Mouse (Mus musculus) hindbrain, embryonic 13.5 days (tissue): Measurements from ENCODE around the gene Rprd1b. TPM values are rescaled to one million over a fixed set of nuclear protein-coding genes. Genes with fewer than 3 reads are reported as not detected.
A peak's percentile ranks its signal among the peaks of the same experiment; 100 is the strongest.

Experiments
- ATAC-seq: fragments of 200-750 bp; cut with Nextera tagmentation; 2 replicates; pipeline ENCODE4 v1.8.0; 2017; ENCODE audit warnings: moderate TSS enrichment; ENCODE audit not compliant: low FRiP score
- H3K27ac ChIP-seq: fragments of 300-500 bp; sonication (generic); 2 replicates; pipeline ENCODE4 v1.5.1; 2015; ENCODE audit warnings: inconsistent platforms, mild to moderate bottlenecking, moderate library complexity
- H3K27me3 ChIP-seq: fragments of 300-500 bp; sonication (generic); 2 replicates; pipeline ENCODE4 v1.6.1; 2015; ENCODE audit warnings: mild to moderate bottlenecking, inconsistent platforms
- H3K36me3 ChIP-seq: fragments of 300-500 bp; sonication (generic); 2 replicates; pipeline ENCODE4 v1.6.1; 2015; ENCODE audit warnings: mild to moderate bottlenecking, inconsistent platforms
- H3K4me1 ChIP-seq: fragments of 300-500 bp; sonication (generic); replicated peaks from 2 replicates; pipeline ENCODE4 v1.6.1; 2015; ENCODE audit warnings: inconsistent platforms
- H3K4me2 ChIP-seq: fragments of 300-500 bp; sonication (generic); 2 replicates; pipeline ENCODE4 v1.6.1; 2015; ENCODE audit warnings: inconsistent platforms, mild to moderate bottlenecking, moderate library complexity
- H3K4me3 ChIP-seq: fragments of 300-500 bp; sonication (generic); 2 replicates; pipeline ENCODE4 v1.5.1; 2015; ENCODE audit warnings: mild to moderate bottlenecking, inconsistent platforms
- H3K9ac ChIP-seq: fragments of 300-500 bp; sonication (generic); 2 replicates; pipeline ENCODE4 v1.6.1; 2015; ENCODE audit warnings: mild to moderate bottlenecking, inconsistent platforms
- H3K9me3 ChIP-seq: fragments of 300-500 bp; sonication (generic); 2 replicates; pipeline ENCODE4 v1.6.1; 2016; ENCODE audit warnings: inconsistent platforms
- WGBS: fragments of 180-500 bp; shearing (Covaris S2); methylation state at CpG from one replicate; pipeline ENCODE4 v1.1.7; 2015; 5-methylcytosine and 5-hydroxymethylcytosine counted together
- polyA plus RNA-seq: library from polyadenylated mRNA; unstranded; fragments of >200 nt; fragmentation: Nextera tagmentation; extraction: Ambion mirVana; gene quantifications from 2 replicates; pipeline ENCODE4 v1.2.1, GENCODE M21; 2015

Gene Rprd1b
- polyA plus RNA-seq, 1 experiment from 2014 or later: 39.8 TPM

DNA sequence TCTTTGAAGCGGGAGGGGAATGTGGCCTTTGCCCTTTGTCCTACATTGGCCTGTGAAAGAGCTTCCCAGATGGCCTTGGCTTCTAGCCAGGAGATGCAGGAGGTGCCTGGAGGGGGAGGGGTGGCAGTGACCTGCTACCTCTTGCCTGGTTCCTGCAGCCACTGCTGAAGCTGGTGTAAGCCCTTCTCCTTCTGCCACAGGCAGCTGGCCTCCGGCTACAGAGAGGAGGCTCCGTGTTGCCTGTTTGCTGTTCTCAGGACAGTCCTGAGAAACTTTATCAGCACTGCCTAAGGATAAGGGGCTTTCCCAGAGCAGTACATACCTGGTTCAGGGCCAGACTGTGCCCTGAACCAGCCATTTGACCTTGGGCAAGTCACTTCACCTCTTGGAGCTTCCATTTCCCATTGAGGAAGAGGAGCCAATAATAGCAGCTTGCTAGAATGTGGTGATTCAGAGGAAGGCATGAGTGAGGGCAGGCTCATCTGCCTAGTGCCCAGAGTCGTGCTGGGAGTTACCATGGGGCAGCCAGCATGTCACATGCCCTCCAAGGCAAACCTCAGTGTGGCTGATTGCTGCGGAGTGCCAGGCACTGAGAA is 102.2 kb downstream of the Rprd1b start:
- H3K27ac ChIP-seq: no peak overlapping the region
- no peaks in the 10 kb centered on the region for H3K9me3 ChIP-seq
- H3K27me3 ChIP-seq: no peaks in the 10 kb centered on the region
- no peak overlapping the region for H3K4me2 ChIP-seq
- peaks cover 18% of the 10 kb centered on the region for H3K4me1 ChIP-seq
- no peak for ATAC-seq
- no peak overlapping the region for H3K4me3 ChIP-seq
- H3K36me3 ChIP-seq: no peaks in the 10 kb centered on the region
- no peak overlapping the region for H3K9ac ChIP-seq
- WGBS: 52% methylated on average over 5 of the region's 5 CpGs

DNA sequence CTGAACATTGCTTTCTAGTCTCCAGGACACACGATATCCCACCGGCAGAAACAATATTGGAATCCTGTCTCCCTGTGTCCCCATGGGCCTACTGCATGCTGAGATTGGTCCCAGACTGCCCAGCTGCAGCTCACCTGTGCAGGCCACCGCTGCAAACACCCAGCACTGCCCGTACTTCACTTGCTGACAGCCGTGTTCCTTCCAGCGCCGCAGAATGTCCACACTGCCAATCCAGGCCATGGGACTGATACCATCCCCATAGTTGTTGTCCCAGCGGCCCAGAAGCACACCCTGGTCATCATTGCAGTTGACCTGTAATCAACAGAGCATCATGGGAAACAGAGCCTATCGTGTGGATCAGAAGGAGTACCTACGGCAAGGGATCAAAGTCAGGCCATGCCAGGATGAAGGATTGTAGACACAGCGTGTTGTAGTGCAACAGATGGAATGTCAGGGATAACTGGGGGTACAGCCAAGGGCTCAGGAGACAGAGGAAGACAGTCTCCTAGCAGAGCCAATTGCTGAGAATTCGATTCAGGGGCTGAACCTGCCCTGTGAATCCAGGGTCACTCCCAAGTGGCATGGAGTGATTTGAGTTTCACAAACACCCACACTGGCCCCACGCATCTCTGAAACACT is 103.0 kb downstream of the Rprd1b start:
- Histone ChIP-seq H3K9ac (no peak overlapping the region), H3K4me3 (no peak overlapping the region), H3K4me2 (no peak overlapping the region), H3K4me1 (peaks cover 18% of the 10 kb centered on the region), H3K9me3 (no peaks in the 10 kb centered on the region), H3K36me3 (no peaks in the 10 kb centered on the region), H3K27me3 (no peaks in the 10 kb centered on the region), H3K27ac (no peak overlapping the region)
- no peak for ATAC-seq
- WGBS: 91% methylated on average over 13 of the region's 13 CpGs

- H3K4me2 ChIP-seq: no peak overlapping the region
- 89% methylated on average over 10 of the region's 10 CpGs for WGBS
- no peaks in the 10 kb centered on the region for H3K9me3 ChIP-seq
- no peaks in the 10 kb centered on the region for H3K36me3 ChIP-seq
- ATAC-seq: no peak
- H3K4me1 ChIP-seq: peaks cover 18% of the 10 kb centered on the region
- no peak overlapping the region for H3K27ac ChIP-seq
- no peak overlapping the region for H3K4me3 ChIP-seq
- no peak overlapping the region for H3K9ac ChIP-seq
- H3K27me3 ChIP-seq: no peaks in the 10 kb centered on the region
These were observed 104.0 kb downstream of the Rprd1b start for GRCm38 (mm10) chr2:158132320-158132719.

DNA sequence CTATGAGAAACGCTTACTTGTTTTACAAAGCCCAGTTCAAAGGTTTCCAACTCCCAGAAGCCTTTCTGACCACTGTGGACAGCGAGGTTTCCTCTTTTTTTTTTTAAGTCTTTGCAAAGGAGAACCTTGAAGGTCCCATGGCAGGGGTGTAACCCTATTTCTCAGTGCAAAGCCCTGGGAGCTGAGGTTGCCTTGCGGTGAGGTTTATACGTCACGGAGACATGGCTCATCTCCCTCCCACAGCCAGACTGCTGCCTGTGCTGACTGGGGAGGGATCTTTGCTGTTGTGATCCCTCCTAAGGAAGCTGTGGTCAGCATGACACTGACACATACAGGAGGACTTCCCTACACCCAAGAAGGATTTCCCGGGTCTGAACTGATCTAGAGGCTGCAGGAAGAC is 104.8 kb downstream of the Rprd1b start:
- Histone ChIP-seq H3K27me3 (no peaks in the 10 kb centered on the region), H3K9ac (no peak overlapping the region), H3K4me1 (peaks cover 18% of the 10 kb centered on the region), H3K9me3 (no peaks in the 10 kb centered on the region), H3K36me3 (no peaks in the 10 kb centered on the region), H3K27ac (no peak overlapping the region), H3K4me2 (no peak overlapping the region), H3K4me3 (no peak overlapping the region)
- no peak for ATAC-seq
- 75% methylated on average over 6 of the region's 6 CpGs for WGBS

DNA sequence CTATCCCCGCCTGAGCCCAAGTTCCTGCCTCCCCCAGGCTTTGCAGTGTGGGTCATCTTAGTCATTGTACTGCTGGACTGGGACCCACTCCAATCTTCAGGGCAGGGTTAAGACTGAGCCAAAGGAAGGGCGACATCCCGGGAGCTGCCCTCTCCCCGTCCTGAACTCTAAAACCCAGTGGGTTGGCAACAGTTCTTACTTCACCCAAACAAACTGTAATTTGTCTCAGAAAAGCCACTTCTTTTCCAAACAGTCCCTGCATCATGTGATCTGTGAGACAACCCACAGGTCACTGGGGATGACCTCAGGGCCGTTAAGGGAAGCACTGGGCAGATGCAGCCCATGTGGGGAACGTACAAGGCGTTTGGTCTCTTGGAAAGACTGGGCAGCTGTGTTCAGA is 107.9 kb downstream of the Rprd1b start:
- Histone ChIP-seq H3K27me3 (no peaks in the 10 kb centered on the region), H3K4me3 (no peak overlapping the region), H3K9me3 (no peaks in the 10 kb centered on the region), H3K9ac (no peak overlapping the region), H3K4me2 (no peak overlapping the region), H3K27ac (no peak overlapping the region), H3K36me3 (no peaks in the 10 kb centered on the region), H3K4me1 (peaks cover 22% of the 10 kb centered on the region)
- no peak for ATAC-seq
- 55% methylated on average over 7 of the region's 7 CpGs for WGBS

GRCm38 (mm10) chr2:158137771-158138170 is 109.5 kb downstream of the Rprd1b start:
- Histone ChIP-seq H3K4me3 (no peak overlapping the region), H3K27me3 (no peaks in the 10 kb centered on the region), H3K9ac (no peak overlapping the region), H3K36me3 (no peaks in the 10 kb centered on the region), H3K27ac (no peak overlapping the region), H3K4me1 (peaks cover 24% of the 10 kb centered on the region), H3K9me3 (no peaks in the 10 kb centered on the region), H3K4me2 (no peak overlapping the region)
- ATAC-seq: no peak
- WGBS: 93% methylated on average over 12 of the region's 12 CpGs

GRCm38 (mm10) chr2:158138778-158139177 is 110.5 kb downstream of the Rprd1b start:
- WGBS: 90% methylated on average over 9 of the region's 9 CpGs
- Histone ChIP-seq H3K27ac (no peak overlapping the region; the same call in 1 of the 2 replicates), H3K27me3 (no peaks in the 10 kb centered on the region), H3K4me2 (no peak overlapping the region), H3K36me3 (no peaks in the 10 kb centered on the region), H3K9me3 (no peaks in the 10 kb centered on the region), H3K4me1 (peaks cover 30% of the 10 kb centered on the region), H3K4me3 (no peak overlapping the region), H3K9ac (no peak overlapping the region)
- ATAC-seq: no peak

- Histone ChIP-seq H3K9ac (peak overlapping the region; percentile 21; the same call in 1 of the 2 replicates), H3K4me1 (peaks cover 34% of the 10 kb centered on the region), H3K4me2 (no peak overlapping the region), H3K36me3 (no peaks in the 10 kb centered on the region), H3K27ac (peak overlapping the region; percentile 35; the same call in 1 of the 2 replicates), H3K27me3 (0 out of 2 replicates have a peak, but pooled peaks cover 2% of the 10 kb centered on the region), H3K4me3 (no peak overlapping the region), H3K9me3 (no peaks in the 10 kb centered on the region)
- ATAC-seq: peak; percentile 46; the same call in 1 of the 2 replicates
- 31% methylated on average over 7 of the region's 7 CpGs for WGBS
These were observed 111.3 kb downstream of the Rprd1b start for GRCm38 (mm10) chr2:158139628-158140027.

DNA sequence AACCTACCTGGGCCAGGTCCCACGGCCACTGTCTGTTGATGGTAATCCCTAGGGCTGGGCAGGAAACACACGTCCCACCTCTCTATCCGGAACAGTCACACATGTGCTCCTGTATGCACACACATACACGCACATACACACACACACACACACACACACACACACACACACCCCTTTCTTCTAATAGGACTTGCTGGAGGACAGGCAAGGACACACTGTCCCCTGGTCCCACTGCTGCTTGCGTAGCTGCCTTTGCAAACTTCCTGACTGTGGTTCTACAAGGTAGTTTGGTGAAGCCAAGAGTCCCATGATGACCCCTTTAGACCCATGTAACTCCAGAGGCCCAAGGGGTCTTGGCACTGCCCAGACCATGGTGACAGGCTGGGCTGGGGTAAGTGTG is 112.4 kb downstream of the Rprd1b start:
- 85% methylated on average over 5 of the region's 5 CpGs for WGBS
- no peak for ATAC-seq
- Histone ChIP-seq H3K9me3 (no peaks in the 10 kb centered on the region), H3K36me3 (no peaks in the 10 kb centered on the region), H3K4me1 (peaks cover 34% of the 10 kb centered on the region), H3K4me2 (no peak overlapping the region), H3K27ac (no peak overlapping the region), H3K4me3 (no peak overlapping the region), H3K27me3 (peaks cover 13% of the 10 kb centered on the region), H3K9ac (no peak overlapping the region)

- H3K36me3 ChIP-seq: no peaks in the 10 kb centered on the region
- no peak for ATAC-seq
- no peak overlapping the region for H3K4me3 ChIP-seq
These were observed 113.0 kb downstream of the Rprd1b start for GRCm38 (mm10) chr2:158141271-158141670.

GRCm38 (mm10) chr2:158141690-158142440 is 113.6 kb downstream of the Rprd1b start:
- no peaks in the 10 kb centered on the region for H3K9me3 ChIP-seq
- no peaks in the 10 kb centered on the region for H3K36me3 ChIP-seq
- peaks cover 23% of the 10 kb centered on the region for H3K27me3 ChIP-seq
- H3K27ac ChIP-seq: no peak overlapping the region
- H3K4me2 ChIP-seq: no peak overlapping the region
- peaks cover 39% of the 10 kb centered on the region for H3K4me1 ChIP-seq
- no peak overlapping the region for H3K9ac ChIP-seq
- no peak overlapping the region for H3K4me3 ChIP-seq
- ATAC-seq: no peak
- WGBS: 84% methylated on average over 7 of the region's 7 CpGs

More at GRCm38 (mm10) chr2:158141271-158141670, 113.0 kb downstream of the Rprd1b start:
- Histone ChIP-seq H3K4me2 (no peak overlapping the region), H3K27ac (no peak overlapping the region), H3K9ac (no peak overlapping the region), H3K9me3 (no peaks in the 10 kb centered on the region), H3K27me3 (peaks cover 19% of the 10 kb centered on the region), H3K4me1 (peaks cover 37% of the 10 kb centered on the region)
- WGBS: 92% methylated on average over 7 of the region's 7 CpGs

DNA sequence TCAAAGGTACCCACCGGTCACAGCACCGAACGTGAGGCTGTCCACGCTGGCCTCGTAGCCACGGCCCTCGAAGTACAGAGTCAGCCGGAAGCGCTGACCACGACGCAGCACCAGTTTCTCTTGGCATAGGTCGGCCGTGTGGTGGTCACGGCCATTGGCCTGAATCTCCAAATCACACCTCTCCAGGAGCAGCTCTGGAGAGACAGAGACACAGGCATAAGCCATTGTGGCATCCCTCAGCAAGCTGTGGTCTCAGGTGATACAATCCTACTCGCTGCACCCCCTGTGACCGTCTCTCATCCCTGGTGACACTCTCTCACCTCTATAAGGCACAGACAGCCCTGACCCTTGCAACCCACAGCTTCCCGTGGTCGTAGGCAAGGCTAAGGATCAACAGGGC is 114.7 kb downstream of the Rprd1b start:
- 85% methylated on average over 18 of the region's 18 CpGs for WGBS
- Histone ChIP-seq H3K4me1 (peaks cover 39% of the 10 kb centered on the region), H3K9ac (no peak overlapping the region), H3K36me3 (no peaks in the 10 kb centered on the region), H3K4me3 (no peak overlapping the region), H3K9me3 (no peaks in the 10 kb centered on the region), H3K27ac (no peak overlapping the region), H3K27me3 (peaks cover 26% of the 10 kb centered on the region), H3K4me2 (no peak overlapping the region)
- no peak for ATAC-seq
